Mouse (Mus musculus): ENCODE measurements around the gene Naa25. TPM values are rescaled to one million over a fixed set of nuclear protein-coding genes. Genes with fewer than 3 reads are reported as not detected.

Naa25 gene
- polyA plus RNA-seq (2015; fragmentation: Illumina TruSeq; extraction: RNeasy Lipid Tissue Mini Kit (QIAGEN cat#74804); ENCODE audit: insufficient read depth, low read depth, low replicate concordance), result 5.3 TPM

DNA sequence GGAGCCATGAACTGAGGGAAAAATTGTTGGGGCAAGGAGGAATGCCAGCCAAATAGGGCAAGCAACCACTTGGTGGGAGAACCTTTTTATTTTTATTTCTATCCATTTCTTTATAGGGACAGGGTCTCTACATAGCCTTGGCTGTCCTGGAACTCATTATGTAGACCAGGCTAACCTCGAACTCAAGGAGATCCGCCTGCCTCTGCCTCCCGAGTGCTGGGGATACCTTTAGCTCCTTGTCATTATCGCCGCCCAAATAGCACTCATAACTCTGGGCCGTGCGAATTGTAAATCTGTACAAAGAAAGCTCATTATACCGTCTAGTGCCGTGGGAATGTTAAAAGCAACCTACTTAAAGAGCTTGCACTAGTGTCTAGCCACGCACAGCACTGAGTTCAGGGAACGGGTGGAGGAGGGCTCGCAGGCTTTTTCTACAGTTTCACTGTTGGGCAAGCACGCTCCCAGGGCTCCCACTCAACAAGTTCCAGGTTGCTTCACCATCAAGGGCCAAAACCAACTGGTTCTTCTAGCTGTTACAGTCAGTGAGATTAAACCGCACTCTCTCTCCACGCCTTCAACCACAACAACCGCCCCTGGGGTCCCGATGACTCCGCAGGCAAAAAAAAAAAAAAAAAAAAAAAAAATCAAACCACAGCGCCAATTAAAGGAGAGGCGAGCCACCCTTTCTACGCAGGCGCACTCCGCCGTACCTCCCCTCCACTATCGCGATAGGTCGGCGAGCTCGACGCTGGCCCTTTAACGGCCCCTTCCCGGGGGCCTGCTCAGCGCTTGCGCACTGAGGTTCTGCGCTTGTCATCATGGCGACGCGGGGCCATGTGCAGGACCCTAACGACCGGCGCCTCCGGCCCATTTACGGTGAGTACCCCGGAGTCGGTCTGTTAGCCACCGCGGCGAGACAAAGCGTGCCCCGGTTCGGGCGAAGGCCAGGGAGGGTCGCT is at the start of gene Naa25:
Gene Naa25 (plus strand): TSS at position 750 of the 959 bp plus-strand sequence.

DNA sequence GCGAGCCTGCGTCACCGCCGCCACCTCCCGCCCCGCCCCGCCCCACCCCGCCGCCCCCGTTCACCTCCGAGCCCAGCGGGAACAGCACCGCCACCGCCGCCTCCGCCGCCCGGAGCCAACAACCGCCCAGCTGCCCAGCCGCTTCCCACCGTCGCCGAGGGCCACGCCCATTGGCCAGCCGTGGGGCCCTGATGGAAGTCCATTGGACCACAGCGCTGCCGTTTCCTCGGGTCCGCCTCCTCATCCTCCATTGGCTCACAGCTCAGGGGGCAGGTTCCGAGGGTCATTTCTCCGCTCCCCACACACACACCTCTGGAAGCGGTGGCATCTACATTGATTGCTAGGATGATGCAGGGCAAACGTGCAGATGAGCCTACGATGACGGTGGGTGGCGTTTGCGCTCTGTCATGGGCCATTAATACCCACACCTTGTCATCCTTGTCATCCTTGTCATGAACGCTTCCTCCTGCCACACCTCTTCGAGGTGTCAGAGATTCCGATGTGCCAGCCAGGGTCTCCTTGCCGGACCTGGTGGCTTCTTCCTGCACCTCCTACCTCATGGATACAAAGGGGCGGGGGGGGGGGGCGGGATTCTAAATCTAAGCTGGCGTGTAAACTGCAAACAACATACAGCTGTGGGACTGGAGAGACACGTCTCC is 12.1 kb upstream of the Naa25 start, which contains the start of gene Trafd1:
Gene Trafd1 (minus strand): TSS at position 172 of the 659 bp plus-strand sequence.

DNA sequence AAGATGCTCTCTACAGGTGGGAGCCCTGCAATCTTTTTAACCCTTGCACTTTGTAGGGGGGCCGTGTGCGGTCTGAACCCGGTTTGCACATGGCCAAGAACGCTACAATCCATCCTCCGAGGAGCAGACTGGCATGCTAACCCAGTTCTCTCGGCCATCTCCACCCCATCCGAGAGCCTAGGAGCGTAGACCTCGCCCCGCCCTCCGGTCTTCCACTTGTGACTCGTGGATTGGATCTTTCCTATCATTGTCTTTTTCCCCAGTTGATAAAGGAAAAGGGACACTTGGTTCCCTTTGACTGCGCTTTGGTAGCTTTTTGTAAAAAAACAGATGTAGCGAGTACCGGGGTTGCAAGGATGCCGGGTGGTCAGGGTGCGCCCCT is 53.9 kb downstream of the Naa25 start, which contains the start of gene Tmem116:
Gene Tmem116 (plus strand): TSS at position 250 of the 382 bp plus-strand sequence.

DNA sequence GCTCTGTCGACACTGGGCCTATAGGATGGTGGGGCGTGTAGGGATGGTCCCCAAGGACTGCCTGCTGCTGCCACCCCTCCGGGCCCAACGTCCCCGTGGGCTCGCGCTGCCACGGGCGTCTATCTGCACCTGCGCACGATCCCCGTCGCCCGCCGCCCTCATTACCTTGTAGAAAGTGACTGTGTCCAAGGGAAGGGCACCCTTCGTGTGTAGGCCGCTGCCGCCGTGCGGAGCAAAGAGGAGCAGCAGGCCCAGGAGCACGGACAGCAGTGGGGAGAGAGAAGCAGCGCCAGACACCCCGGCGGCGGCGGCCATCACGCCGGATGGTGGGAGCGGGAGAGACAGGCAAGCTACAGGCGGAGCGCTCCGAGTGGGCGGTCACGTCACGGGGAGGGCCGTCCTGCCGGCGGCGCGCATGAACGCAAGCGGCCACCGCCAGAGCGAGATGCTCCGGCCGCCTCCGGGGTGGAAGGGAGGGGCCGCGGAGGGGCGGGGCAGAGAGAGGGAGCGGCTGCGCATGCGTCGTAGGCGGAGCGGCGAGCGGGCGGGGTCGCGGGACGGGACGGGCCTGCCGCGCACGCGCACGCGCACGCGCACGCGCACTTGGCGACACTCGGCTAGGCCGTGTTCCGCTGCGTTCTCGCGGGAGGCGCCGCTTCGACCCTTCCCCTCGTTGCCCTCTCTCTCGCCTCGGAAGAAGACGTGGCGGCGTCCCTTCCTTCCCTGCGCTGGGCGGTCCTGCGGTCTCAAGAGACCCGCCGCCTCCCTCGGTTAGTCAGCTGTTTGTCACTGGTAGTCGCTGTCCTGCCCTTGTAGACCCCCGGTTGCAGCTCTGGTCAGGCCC is 54.5 kb downstream of the Naa25 start, which contains the start of gene Erp29:
Gene Erp29 (minus strand): TSS at position 481 of the 844 bp plus-strand sequence.

Other genes starting within 250 kb of the Naa25 start
- 9.3 TPM for gene Ptpn11, start 206.5 kb upstream of the Naa25 start, polyA plus RNA-seq (2015; fragmentation: Illumina TruSeq; extraction: RNeasy Lipid Tissue Mini Kit (QIAGEN cat#74804); ENCODE audit: insufficient read depth, low read depth, low replicate concordance)
- 693 TPM for gene Rpl6, start 193.5 kb upstream of the Naa25 start, polyA plus RNA-seq (2015; fragmentation: Illumina TruSeq; extraction: RNeasy Lipid Tissue Mini Kit (QIAGEN cat#74804); ENCODE audit: insufficient read depth, low read depth, low replicate concordance)
- gene Hectd4, start 177.7 kb upstream of the Naa25 start, polyA plus RNA-seq (2015; fragmentation: Illumina TruSeq; extraction: RNeasy Lipid Tissue Mini Kit (QIAGEN cat#74804); ENCODE audit: insufficient read depth, low read depth, low replicate concordance), result 6.6 TPM
- 23.5 TPM for gene Trafd1, start 12.3 kb upstream of the Naa25 start, polyA plus RNA-seq (2015; fragmentation: Illumina TruSeq; extraction: RNeasy Lipid Tissue Mini Kit (QIAGEN cat#74804); ENCODE audit: insufficient read depth, low read depth, low replicate concordance)
- 3.5 TPM for gene Tmem116, start 54.0 kb downstream of the Naa25 start, polyA plus RNA-seq (2015; fragmentation: Illumina TruSeq; extraction: RNeasy Lipid Tissue Mini Kit (QIAGEN cat#74804); ENCODE audit: insufficient read depth, low read depth, low replicate concordance)
- 48.1 TPM for gene Erp29, start 54.6 kb downstream of the Naa25 start, polyA plus RNA-seq (2015; fragmentation: Illumina TruSeq; extraction: RNeasy Lipid Tissue Mini Kit (QIAGEN cat#74804); ENCODE audit: insufficient read depth, low read depth, low replicate concordance)
- gene Adam1b, start 105.5 kb downstream of the Naa25 start, polyA plus RNA-seq (2015; fragmentation: Illumina TruSeq; extraction: RNeasy Lipid Tissue Mini Kit (QIAGEN cat#74804); ENCODE audit: insufficient read depth, low read depth, low replicate concordance), result not detected
- gene Adam1a, start 147.5 kb downstream of the Naa25 start, polyA plus RNA-seq (2015; fragmentation: Illumina TruSeq; extraction: RNeasy Lipid Tissue Mini Kit (QIAGEN cat#74804); ENCODE audit: insufficient read depth, low read depth, low replicate concordance), result 1.7 TPM
- gene Gm42878, start 147.5 kb downstream of the Naa25 start, polyA plus RNA-seq (2015; fragmentation: Illumina TruSeq; extraction: RNeasy Lipid Tissue Mini Kit (QIAGEN cat#74804); ENCODE audit: insufficient read depth, low read depth, low replicate concordance), result not detected
- 25.2 TPM for gene Mapkapk5, start 148.0 kb downstream of the Naa25 start, polyA plus RNA-seq (2015; fragmentation: Illumina TruSeq; extraction: RNeasy Lipid Tissue Mini Kit (QIAGEN cat#74804); ENCODE audit: insufficient read depth, low read depth, low replicate concordance)
- 72.9 TPM for gene Aldh2, start 195.9 kb downstream of the Naa25 start, polyA plus RNA-seq (2015; fragmentation: Illumina TruSeq; extraction: RNeasy Lipid Tissue Mini Kit (QIAGEN cat#74804); ENCODE audit: insufficient read depth, low read depth, low replicate concordance)
- gene Acad12, start 221.0 kb downstream of the Naa25 start, polyA plus RNA-seq (2015; fragmentation: Illumina TruSeq; extraction: RNeasy Lipid Tissue Mini Kit (QIAGEN cat#74804); ENCODE audit: insufficient read depth, low read depth, low replicate concordance), result 1.9 TPM

Data from pancreas, adult 10 weeks (tissue).